Mouse (Mus musculus): ENCODE measurements around the gene Olfr750. TPM values are rescaled to one million over a fixed set of nuclear protein-coding genes. Genes with fewer than 3 reads are reported as not detected.

Olfr750 gene
- polyA plus RNA-seq (2015; fragmentation: Nextera tagmentation; extraction: Ambion mirVana), result not detected in 2 replicates

DNA sequence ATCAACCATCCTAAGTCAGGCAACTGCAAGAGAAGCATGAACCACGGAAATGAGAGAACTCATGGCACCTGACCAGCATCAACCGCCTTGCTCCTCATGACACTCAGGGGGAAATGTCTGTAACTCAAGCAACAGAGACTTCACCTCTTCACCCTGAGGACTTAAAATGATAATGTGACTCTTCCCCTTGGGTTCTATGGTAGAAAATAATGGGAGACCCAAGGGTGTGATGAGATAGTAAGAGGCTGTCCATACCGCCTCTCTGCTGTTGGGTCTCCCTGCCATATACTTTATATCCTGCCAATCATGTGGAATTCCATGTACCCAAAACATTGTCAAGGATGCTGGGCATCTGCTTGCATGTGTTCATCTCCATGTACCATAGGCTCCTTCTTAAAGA is at the start of gene Olfr750:
Gene Olfr750 (minus strand): TSS at position 101 of the 400 bp plus-strand sequence.

DNA sequence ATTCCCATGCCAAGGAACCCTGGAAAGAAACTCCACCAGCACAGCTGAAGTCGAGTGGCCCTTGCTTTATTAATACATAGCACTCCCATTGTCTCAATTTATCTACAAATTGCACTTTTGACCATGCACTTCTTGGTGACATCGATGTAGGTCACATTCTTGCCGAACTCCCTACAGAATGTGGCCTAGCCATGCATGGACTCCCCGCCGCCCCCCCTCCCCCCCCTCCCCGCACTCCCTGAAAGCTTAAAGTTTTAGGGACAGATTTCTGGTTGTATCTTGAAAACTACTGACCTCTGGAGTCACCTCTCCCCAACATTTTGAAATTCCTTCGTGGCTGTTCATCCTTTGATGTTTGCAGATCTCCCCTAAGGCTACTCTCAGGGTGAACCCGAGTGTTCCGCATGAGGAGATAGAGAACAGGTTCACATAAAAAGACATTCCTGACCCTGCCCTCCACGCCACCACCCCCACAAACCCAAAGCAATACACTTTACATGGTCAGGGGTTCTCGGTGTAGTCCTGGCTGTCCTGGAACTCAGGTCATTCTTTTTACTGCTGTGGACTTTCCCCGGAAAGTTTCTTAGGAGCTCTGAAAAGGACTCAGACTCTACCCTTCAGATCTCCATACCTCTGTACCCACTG is 39.8 kb upstream of the Olfr750 start, which contains the start of gene Eddm3b:
Gene Eddm3b (plus strand): TSS at position 511 of the 645 bp plus-strand sequence.

DNA sequence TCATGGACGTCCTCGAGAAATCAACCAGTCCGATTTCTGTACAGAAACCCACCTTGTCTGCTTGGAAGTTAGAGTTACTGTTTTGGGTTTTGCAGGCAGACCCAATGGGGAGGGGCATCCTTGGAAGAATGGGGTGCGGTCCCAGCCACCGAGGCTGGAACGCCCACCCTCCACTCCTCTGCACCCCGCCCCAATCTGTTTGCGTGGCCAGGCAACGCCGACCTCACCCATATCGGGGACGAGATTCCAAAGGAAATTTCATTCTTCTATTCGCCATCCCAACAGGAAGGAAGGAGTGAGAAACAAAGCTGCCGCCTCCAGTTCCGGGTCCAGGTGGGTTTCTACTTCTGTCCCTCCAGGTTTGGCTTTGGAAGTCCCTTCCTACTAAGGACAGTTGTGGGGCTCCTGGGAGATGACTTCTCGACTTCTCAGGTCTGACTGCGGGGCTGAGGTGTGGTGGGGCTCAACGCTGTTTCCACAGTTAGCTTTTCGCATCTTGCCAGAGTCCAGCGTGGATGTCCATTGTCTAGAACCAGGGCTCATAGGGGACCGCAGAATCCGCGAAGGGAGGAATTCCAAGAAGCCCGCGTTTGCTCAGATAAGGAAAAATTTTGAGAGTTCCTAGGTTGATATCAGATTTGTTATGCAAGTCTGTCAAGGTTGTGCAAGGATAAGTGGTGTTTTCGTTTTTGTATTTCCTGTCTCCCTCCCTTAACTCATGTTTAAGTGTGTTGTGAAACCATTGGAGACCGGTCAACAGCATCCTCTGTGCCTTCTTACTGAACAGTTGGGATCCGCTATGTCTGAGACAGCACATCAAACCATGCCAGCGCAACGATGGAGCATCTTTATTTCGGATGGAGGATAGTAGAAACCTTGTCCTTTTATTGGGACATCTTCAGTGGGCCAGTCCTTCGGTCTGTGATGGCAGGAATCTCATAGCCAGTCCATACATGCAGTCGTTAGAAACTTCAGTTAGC is 17.0 kb upstream of the Olfr750 start, which contains the start of the genes Rnase4 and Ang:
Gene Rnase4 (plus strand): TSS at position 157 of the 980 bp plus-strand sequence.
Gene Ang (plus strand): TSS at position 230 of the 980 bp plus-strand sequence.

DNA sequence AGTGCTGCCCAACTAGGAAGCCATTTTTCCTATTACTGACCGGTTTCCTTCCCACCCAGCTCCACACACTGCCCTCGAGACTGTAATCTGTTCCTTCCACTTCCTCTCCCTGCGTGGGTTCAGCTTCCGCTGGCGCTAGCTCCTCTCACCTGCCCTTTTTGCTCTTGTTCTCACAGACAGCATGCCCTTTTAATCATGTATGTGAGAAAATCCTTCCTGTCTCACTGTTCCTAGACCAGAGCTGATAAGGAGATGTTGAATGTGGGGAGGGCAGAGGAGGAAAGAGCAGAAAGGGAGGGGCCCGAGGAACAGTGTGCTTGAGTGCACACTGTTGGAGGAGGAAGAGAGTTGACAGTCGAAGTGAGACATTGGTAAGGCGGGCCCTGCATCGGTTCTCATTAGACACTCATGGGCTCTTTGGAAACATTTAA is 16.8 kb downstream of the Olfr750 start, which contains the start of gene Rnase12:
Gene Rnase12 (minus strand): TSS at position 261 of the 431 bp plus-strand sequence.

DNA sequence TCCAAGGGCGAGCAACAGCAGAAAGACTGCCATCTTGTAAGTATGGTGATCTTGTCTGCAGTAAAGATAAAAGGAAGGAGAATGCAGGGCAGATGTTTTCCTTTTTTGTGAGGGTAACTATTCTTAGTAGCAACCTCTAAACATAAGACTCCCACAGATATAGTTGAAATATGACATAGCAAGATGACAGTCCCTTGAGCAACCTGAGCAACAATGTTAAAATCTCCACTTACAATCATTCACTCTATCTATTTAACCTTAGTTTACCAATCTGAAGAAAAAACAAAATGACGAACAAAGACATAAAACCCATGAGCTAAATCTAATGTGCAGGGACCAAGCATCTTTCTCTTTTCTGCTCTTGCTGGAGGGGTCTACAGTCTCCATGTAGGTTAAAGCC is 24.2 kb downstream of the Olfr750 start, which contains the start of gene Rnase11:
Gene Rnase11 (minus strand): TSS at position 101 of the 400 bp plus-strand sequence.

DNA sequence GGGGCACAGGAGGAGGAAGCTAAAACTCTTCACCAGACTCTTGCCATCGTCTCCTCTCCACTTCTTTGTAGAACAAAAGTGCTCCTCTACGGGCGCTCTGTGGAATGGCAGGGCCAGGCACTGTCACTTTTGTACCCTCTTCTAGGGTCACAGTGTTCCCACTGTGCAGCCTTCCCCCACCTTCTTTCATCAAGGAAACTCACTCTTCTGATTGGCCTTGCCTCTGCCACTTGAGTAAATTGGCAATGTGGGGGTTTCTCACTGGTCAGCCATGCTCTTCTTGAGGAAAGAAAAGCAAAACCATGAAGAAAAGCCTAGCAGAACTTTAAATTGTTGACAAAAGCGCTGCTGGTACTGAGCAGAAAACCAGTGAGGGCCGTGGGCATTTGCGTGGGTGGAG is 32.5 kb downstream of the Olfr750 start, which contains the start of gene Rnase9:
Gene Rnase9 (minus strand): TSS at position 101 of the 400 bp plus-strand sequence.

Other genes with a start within 250 kb of the Olfr750 start
- 5.2 and 5.4 TPM in 2 replicates for gene Tep1, start 203.9 kb downstream of the Olfr750 start, polyA plus RNA-seq (2015; fragmentation: Nextera tagmentation; extraction: Ambion mirVana)
- gene Klhl33, start 176.9 kb downstream of the Olfr750 start, polyA plus RNA-seq (2015; fragmentation: Nextera tagmentation; extraction: Ambion mirVana), result 1.6 TPM in 2 replicates
- 81.2 and 83.7 TPM in 2 replicates for gene Osgep, start 149.5 kb downstream of the Olfr750 start, polyA plus RNA-seq (2015; fragmentation: Nextera tagmentation; extraction: Ambion mirVana)
- 79.6 and 92.0 TPM in 2 replicates for gene Apex1, start 149.5 kb downstream of the Olfr750 start, polyA plus RNA-seq (2015; fragmentation: Nextera tagmentation; extraction: Ambion mirVana)
- 21.5 and 25.8 TPM in 2 replicates for gene Pip4p1, start 143.6 kb downstream of the Olfr750 start, polyA plus RNA-seq (2015; fragmentation: Nextera tagmentation; extraction: Ambion mirVana)
- 16.5 and 29.1 TPM in 2 replicates for gene Pnp, start 143.4 kb downstream of the Olfr750 start, polyA plus RNA-seq (2015; fragmentation: Nextera tagmentation; extraction: Ambion mirVana)
- gene Gm49342, start 129.9 kb downstream of the Olfr750 start, polyA plus RNA-seq (2015; fragmentation: Nextera tagmentation; extraction: Ambion mirVana), result not detected in 2 replicates
- 0.85 TPM in 1 of 2 replicates, not detected in the other for gene Pnp2, start 118.4 kb downstream of the Olfr750 start, polyA plus RNA-seq (2015; fragmentation: Nextera tagmentation; extraction: Ambion mirVana)
- 0.37 and 0.39 TPM in 2 replicates for gene Rnase10, start 66.7 kb downstream of the Olfr750 start, polyA plus RNA-seq (2015; fragmentation: Nextera tagmentation; extraction: Ambion mirVana)
- not detected in 2 replicates for gene Rnase9, start 32.6 kb downstream of the Olfr750 start, polyA plus RNA-seq (2015; fragmentation: Nextera tagmentation; extraction: Ambion mirVana)
- gene Rnase11, start 24.3 kb downstream of the Olfr750 start, polyA plus RNA-seq (2015; fragmentation: Nextera tagmentation; extraction: Ambion mirVana), result not detected in 2 replicates
- 0.31 TPM in 1 of 2 replicates, not detected in the other for gene Rnase12, start 16.8 kb downstream of the Olfr750 start, polyA plus RNA-seq (2015; fragmentation: Nextera tagmentation; extraction: Ambion mirVana)
- 57.8 and 74.4 TPM in 2 replicates for gene Rnase4, start 16.6 kb upstream of the Olfr750 start, polyA plus RNA-seq (2015; fragmentation: Nextera tagmentation; extraction: Ambion mirVana)
- 8.0 and 8.7 TPM in 2 replicates for gene Ang, start 16.7 kb upstream of the Olfr750 start, polyA plus RNA-seq (2015; fragmentation: Nextera tagmentation; extraction: Ambion mirVana)
- not detected in 2 replicates for gene Eddm3b, start 40.0 kb upstream of the Olfr750 start, polyA plus RNA-seq (2015; fragmentation: Nextera tagmentation; extraction: Ambion mirVana)
- 0.44 and 0.60 TPM in 2 replicates for gene Rnase6, start 49.5 kb upstream of the Olfr750 start, polyA plus RNA-seq (2015; fragmentation: Nextera tagmentation; extraction: Ambion mirVana)
- 2.5 TPM in 1 of 2 replicates, not detected in the other for gene Rnase1, start 72.3 kb upstream of the Olfr750 start, polyA plus RNA-seq (2015; fragmentation: Nextera tagmentation; extraction: Ambion mirVana)
- not detected in 2 replicates for gene Rnase2b, start 87.8 kb upstream of the Olfr750 start, polyA plus RNA-seq (2015; fragmentation: Nextera tagmentation; extraction: Ambion mirVana)
- gene Ang2, start 124.7 kb upstream of the Olfr750 start, polyA plus RNA-seq (2015; fragmentation: Nextera tagmentation; extraction: Ambion mirVana), result not detected in 2 replicates
- gene Ear14, start 129.0 kb upstream of the Olfr750 start, polyA plus RNA-seq (2015; fragmentation: Nextera tagmentation; extraction: Ambion mirVana), result not detected in 2 replicates
- gene Rnase2a, start 181.7 kb upstream of the Olfr750 start, polyA plus RNA-seq (2015; fragmentation: Nextera tagmentation; extraction: Ambion mirVana), result not detected in 2 replicates

All from skeletal muscle tissue, postnatal 0 days (tissue).